Mouse (Mus musculus): ENCODE data around the gene Myo15b. TPM values are rescaled to one million over a fixed set of nuclear protein-coding genes. Genes with fewer than 3 reads are reported as not detected.

The Myo15b gene
- total RNA-seq, 2 experiments from 2014 or later: 1.1 to 6.8 TPM

DNA sequence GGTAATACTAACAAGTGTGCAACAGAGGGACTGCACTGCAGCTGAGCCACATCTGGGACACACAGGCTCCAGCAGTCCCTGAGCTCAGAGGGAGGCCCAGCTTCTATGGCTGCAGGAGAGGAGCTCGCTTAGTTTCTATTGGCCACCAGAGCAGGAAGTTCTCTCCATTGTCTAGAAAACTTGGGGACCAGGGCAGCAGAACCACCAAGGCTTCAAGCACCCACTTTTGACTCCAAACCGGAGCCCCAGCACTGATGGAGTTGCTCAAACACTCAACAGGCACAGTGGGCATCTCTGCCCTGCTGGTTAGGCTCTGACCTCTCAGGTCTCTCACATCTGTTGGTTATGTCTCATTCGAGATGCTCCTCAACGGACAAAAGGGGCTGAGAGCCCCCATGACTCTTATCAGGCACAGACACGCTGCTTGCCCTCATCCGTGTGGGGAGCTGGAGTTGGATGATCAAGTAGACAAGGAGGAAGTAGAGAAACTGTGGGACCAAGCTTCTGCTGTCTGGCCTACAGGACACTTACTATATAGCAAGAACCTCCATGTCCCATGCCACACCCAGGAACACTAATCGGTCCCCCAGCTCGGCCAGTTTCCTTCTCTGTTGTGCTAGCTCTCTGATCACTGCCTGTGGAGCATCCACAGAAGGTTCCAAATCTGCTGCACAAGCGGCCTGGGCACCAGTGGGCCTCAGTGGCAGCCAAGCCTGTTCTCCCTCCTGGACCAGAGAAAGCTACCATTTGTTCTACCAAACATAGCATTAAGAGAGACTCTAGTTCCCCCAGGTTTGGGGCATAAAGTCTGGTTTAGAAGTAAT, 43.3 kb downstream of the Myo15b start:
- DNase-seq (ENCODE audit: low spot score in 2 of 2): no peak

DNA sequence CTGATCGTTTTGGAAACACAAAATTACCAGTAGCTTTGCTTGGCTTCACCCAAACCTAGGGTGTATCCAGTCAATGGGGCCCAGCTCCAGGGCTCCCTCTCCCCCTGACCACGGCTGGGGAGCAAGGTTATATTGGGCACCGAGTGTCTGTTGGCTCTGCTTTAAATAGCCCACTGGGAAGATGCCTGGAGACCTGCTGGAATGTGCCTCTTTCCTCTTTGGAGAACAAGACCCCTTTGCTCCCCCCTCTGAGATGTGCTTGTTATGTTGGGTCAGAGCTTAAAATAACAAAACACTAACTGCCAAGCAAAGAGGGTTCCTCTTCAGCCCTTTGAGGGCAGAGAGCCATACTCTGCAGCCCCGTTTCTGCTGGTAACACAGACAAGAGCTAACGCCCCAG, 44.0 kb downstream of the Myo15b start:
- DNase-seq (ENCODE audit: low spot score in 2 of 2): no peak

DNA sequence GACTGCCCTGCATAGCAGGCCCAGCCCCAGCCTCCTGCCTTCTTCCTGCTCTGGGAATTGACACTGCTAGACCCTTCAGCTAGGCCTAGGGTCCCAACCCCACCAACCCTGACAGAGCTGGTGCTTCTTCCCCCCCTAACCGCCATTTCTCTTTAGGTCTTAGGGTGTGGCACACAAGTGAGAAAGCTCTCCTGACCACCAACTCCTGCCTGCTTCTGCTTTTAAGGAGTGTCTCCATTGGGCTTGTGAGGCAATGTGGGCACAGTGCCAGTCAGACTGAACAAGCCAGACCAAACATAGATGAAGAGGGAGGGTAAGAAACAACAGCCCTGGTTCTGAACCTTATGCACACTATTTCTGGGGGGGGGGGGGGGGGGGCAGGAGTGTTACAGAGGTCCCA, 44.6 kb downstream of the Myo15b start:
- no peak for DNase-seq (ENCODE audit: low spot score in 2 of 2)

GRCm38 (mm10) chr11:115903384-115904230, 45.4 kb downstream of the Myo15b start:
- DNase-seq (ENCODE audit: low spot score in 2 of 2): no peak

DNA sequence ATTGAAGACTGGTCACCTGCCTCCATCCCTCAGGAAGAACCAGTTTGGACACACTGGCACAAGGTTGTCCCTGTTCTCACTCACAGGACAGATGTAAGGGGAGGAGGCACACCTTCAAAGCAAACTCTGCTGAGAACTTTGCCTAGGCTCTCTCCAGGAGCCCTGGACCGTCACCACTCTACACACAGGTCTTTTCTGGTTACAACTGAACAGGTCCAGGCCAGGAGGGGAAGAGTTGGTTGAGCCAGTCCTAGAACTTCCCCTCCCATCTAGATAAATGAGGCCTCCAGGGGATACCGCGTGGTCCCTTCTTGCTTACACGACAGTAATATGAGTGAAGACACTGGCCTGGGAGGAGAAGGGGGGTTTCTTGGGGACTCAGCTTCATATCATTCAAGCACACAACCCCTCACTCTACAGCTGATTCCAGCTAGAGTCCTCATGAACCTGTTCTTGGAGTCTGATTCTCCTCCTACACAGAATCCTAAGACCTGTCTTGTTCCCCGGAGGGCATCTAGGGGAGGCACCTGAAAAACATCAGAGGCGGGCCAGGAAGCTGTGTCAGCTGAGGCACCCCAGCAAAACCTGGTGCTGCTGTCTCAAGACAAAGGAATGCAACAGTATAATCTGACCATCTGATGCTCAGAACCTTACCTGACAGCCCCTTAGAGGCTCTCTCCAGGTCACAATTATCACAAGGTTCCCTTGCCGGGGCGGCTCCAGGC, 46.2 kb downstream of the Myo15b start:
- DNase-seq (ENCODE audit: low spot score in 2 of 2): no peak

- no peak for DNase-seq (ENCODE audit: low spot score in 2 of 2)
Measured at GRCm38 (mm10) chr11:115904956-115905790, 47.0 kb downstream of the Myo15b start.

GRCm38 (mm10) chr11:115906116-115906515, 47.9 kb downstream of the Myo15b start:
- DNase-seq (ENCODE audit: low spot score in 2 of 2): no peak

DNA sequence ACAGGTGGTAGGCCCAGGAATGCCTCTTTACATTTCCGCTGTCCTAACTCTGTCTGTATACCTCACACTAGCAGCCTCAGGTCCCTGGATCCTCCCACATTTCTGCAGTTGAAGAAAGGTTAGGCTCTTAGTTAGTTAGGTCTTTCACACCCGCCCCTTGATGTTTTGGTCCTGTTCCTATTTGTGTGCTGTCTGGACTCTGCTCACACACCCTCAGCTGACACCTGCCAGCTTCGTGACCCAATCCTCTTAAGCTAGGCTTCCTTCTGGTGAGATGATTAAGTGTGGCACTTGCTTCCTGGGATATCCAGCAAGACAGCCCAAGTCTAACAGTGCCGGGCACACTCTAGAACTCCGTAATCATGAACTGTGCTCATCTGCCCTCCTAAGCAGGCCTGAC, 48.3 kb downstream of the Myo15b start:
- no peak for DNase-seq (ENCODE audit: low spot score in 2 of 2)

- DNase-seq (ENCODE audit: low spot score in 2 of 2): no peak
Measured at GRCm38 (mm10) chr11:115911134-115911561, 52.9 kb downstream of the Myo15b start.

GRCm38 (mm10) chr11:115911632-115912376, 53.6 kb downstream of the Myo15b start, which contains the start of gene Smim6:
Gene Smim6, plus strand, starts transcription at chr11:115912017.
- no peak for DNase-seq (ENCODE audit: low spot score in 2 of 2)

- DNase-seq (ENCODE audit: low spot score in 2 of 2): no peak
Measured at GRCm38 (mm10) chr11:115916579-115916978, 58.4 kb downstream of the Myo15b start.

DNA sequence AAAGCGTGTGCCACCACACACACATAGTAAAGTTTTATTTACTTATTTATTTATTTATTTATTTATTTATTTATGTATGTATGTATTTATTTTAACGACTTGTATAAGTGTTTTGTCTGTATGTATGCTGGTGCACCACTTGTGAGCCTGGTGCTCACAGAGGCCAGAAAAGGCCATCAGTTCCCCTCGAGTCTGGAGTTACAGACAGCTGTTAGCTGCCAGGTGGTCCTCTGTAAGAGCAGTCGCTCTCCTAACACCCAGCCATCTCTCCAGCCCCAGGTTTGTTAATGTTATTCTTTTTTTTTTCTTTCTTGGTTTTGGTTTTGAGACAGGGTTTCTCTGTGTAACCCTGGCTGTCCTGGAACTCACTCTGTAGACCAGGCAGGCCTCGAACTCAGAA, 60.4 kb downstream of the Myo15b start:
- no peak for DNase-seq (ENCODE audit: low spot score in 2 of 2)

DNA sequence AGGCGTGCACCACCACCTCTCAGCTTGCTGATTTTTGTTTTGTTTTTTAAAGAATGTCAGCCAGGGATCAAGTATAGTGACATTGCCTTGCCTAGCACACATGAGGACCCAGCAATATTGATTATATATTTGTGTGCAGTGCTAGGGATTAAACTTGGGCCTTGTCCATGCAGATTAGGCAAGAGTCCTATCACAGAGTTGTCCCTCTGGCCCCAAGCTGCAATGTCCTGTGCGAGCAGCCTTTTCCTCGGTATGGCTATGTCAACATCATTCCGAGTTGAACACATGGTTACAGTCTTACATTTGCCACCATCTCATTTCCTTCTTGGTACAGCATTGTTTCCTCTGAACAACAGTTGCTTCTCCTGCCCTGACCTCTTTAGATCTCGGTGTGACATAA, 60.9 kb downstream of the Myo15b start:
- DNase-seq (ENCODE audit: low spot score in 2 of 2): no peak

GRCm38 (mm10) chr11:115920110-115920818, 62.1 kb downstream of the Myo15b start:
- no peak for DNase-seq (ENCODE audit: low spot score in 2 of 2)

DNA sequence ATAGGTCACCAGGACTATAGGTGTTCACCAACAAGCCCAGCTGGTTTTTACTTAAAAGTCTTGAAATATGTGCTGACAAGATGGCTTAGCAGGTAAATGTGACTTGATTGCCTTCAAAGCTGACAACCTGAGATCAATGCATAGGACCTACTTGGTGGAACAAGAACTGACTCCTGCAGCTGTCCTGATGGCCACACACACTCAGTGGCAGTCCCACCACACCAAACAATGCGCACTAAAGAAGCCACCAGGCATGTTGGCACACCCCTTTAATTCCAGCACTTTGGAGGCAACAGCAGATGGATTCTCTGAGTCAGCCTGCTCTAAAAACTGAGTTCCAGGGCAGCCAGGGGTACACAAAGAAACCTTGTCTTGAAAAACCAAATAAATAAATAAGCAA, 63.8 kb downstream of the Myo15b start:
- no peak for DNase-seq (ENCODE audit: low spot score in 2 of 2)

GRCm38 (mm10) chr11:115929031-115929430, 70.8 kb downstream of the Myo15b start:
- DNase-seq (ENCODE audit: low spot score in 2 of 2): no peak

DNA sequence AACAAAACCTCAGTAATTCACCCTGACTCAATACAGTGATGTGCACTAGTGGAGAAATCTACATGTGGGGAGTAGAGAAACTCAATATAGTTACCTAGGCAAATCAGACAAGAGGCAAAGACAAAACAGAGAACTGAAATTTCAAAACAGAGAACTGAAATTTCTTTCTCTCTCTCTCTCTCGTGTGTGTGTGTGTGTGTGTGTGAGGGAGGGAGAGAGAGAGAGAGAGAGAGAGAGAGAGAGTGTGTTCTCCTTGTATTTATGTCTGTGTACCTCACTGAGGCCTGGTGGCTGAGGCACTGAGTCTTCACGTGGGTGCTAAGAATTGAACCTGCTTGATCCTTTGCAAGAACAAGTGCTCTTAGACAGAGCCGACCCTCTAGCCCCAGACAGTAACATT, 71.6 kb downstream of the Myo15b start:
- no peak for DNase-seq (ENCODE audit: low spot score in 2 of 2)

GRCm38 (mm10) chr11:115931235-115931634, 73.0 kb downstream of the Myo15b start:
- no peak for DNase-seq (ENCODE audit: low spot score in 2 of 2)

- peak; percentile 89 to 92 for DNase-seq (ENCODE audit: low spot score in 2 of 2)
Measured at GRCm38 (mm10) chr11:115933108-115933746, 75.0 kb downstream of the Myo15b start, which contains the start of the genes Sap30bp and Recql5. Gene Sap30bp, plus strand, starts transcription at chr11:115933282. Gene Recql5, minus strand, starts transcription at chr11:115933477.
